Mouse (Mus musculus) kidney, postnatal 0 days (tissue): ENCODE measurements around the gene Cinp. TPM values are rescaled to one million over a fixed set of nuclear protein-coding genes. Genes with fewer than 3 reads are reported as not detected.

Experiments
- ATAC-seq: fragments of 200-750 bp; cut with Nextera tagmentation; replicated peaks from 2 replicates; pipeline ENCODE4 v1.8.0; 2017; ENCODE audit warnings: low read depth, moderate number of reproducible peaks, moderate TSS enrichment, moderate library complexity; ENCODE audit not compliant: low FRiP score
- DNase-seq: peaks from one replicate; pipeline ENCODE4 v3.0.0-alpha.2; 2016; ENCODE audit warnings: low spot score
- H3K27ac ChIP-seq: fragments of 300-500 bp; sonication (generic); 2 replicates; pipeline ENCODE4 v1.5.1; 2014; ENCODE audit warnings: mild to moderate bottlenecking
- H3K27me3 ChIP-seq: fragments of 300-500 bp; sonication (generic); 2 replicates; pipeline ENCODE4 v1.6.1; 2014; ENCODE audit warnings: low read length, mixed read lengths; ENCODE audit not compliant: insufficient read depth
- H3K36me3 ChIP-seq: fragments of 300-500 bp; sonication (generic); 2 replicates; pipeline ENCODE4 v1.6.1; 2014; ENCODE audit warnings: low read length, mixed read lengths; ENCODE audit not compliant: insufficient read depth
- H3K4me1 ChIP-seq: fragments of 300-500 bp; sonication (generic); replicated peaks from 2 replicates; pipeline ENCODE4 v1.6.1; 2014; ENCODE audit warnings: antibody characterized with exemption, low read length, mixed read lengths; ENCODE audit not compliant: insufficient read depth
- H3K4me2 ChIP-seq: fragments of 300-500 bp; sonication (generic); 2 replicates; pipeline ENCODE4 v1.6.1; 2014; ENCODE audit warnings: mild to moderate bottlenecking, low read length, moderate library complexity, mixed read lengths
- H3K4me3 ChIP-seq: fragments of 300-500 bp; sonication (generic); replicated peaks from 2 replicates; pipeline ENCODE4 v1.5.1; 2014; ENCODE audit warnings: low read depth, low read length
- H3K9ac ChIP-seq: fragments of 300-500 bp; sonication (generic); 2 replicates; pipeline ENCODE4 v1.6.1; 2014; ENCODE audit warnings: low read depth, low read length
- H3K9me3 ChIP-seq: fragments of 300-500 bp; sonication (generic); replicated peaks from 2 replicates; pipeline ENCODE4 v1.6.1; 2016; ENCODE audit warnings: low read length, inconsistent platforms, mixed read lengths
- CTCF ChIP-seq: IDR thresholded peaks from 2 replicates; pipeline ENCODE4 v1.5.1; 2016; ENCODE audit warnings: antibody characterized with exemption, low read depth, mild to moderate bottlenecking, moderate library complexity
- WGBS: fragments of 180-500 bp; shearing (Covaris S2); extraction: QIAGEN DNeasy Blood & Tissue Kit; methylation state at CpG from one replicate; pipeline ENCODE4 v1.1.7; 2014; 5-methylcytosine and 5-hydroxymethylcytosine counted together
- polyA plus RNA-seq: library from polyadenylated mRNA; unstranded; fragments of >200 nt; fragmentation: Nextera tagmentation; extraction: Ambion mirVana; gene quantifications from 2 replicates; pipeline ENCODE4 v1.2.1, GENCODE M21; 2015

Gene Cinp
- polyA plus RNA-seq, 1 experiment from 2014 or later, result 59.2 TPM

GRCm38 (mm10) chr12:110854786-110855737 lies 33.9 kb downstream of the Cinp start:
- no peak for TF ChIP-seq CTCF
- Histone ChIP-seq H3K27me3 (no peaks in the 10 kb centered on the region), H3K36me3 (peaks cover 14% of the 10 kb centered on the region), H3K9me3 (no peaks in the 10 kb centered on the region), H3K4me3 (no peak overlapping the region), H3K9ac (no peak overlapping the region), H3K27ac (no peak overlapping the region), H3K4me2 (no peak overlapping the region), H3K4me1 (peaks cover 8% of the 10 kb centered on the region; the same call in 1 of the 2 replicates)
- WGBS, result 84% methylated on average over 32 of the region's 32 CpGs
- DNase-seq (no peak), ATAC-seq (no peak)

GRCm38 (mm10) chr12:110851923-110852322 lies 37.0 kb downstream of the Cinp start:
- Histone ChIP-seq H3K9ac (no peak overlapping the region), H3K9me3 (no peaks in the 10 kb centered on the region), H3K27ac (no peak overlapping the region), H3K4me3 (no peak overlapping the region), H3K4me1 (peaks cover 8% of the 10 kb centered on the region; the same call in 1 of the 2 replicates), H3K4me2 (no peak overlapping the region), H3K36me3 (peaks cover 13% of the 10 kb centered on the region), H3K27me3 (no peaks in the 10 kb centered on the region)
- 89% methylated on average over 1 of the region's 1 CpGs for WGBS
- no peak for DNase-seq
- TF ChIP-seq CTCF, result no peak
- ATAC-seq, result no peak

GRCm38 (mm10) chr12:110851414-110851813 lies 37.5 kb downstream of the Cinp start:
- H3K27ac ChIP-seq, result no peak overlapping the region
- DNase-seq, result no peak
- no peak for ATAC-seq
- TF ChIP-seq CTCF, result no peak
- H3K4me2 ChIP-seq, result peak overlapping the region; percentile 76
- WGBS, result 79% methylated on average over 12 of the region's 12 CpGs
- no peak overlapping the region; the same call in 1 of the 2 replicates for H3K9ac ChIP-seq
- peaks cover 8% of the 10 kb centered on the region; the same call in 1 of the 2 replicates for H3K4me1 ChIP-seq
- no peaks in the 10 kb centered on the region for H3K27me3 ChIP-seq
- peak overlapping the region; percentile 89; the same call in 1 of the 2 replicates for H3K4me3 ChIP-seq
- peaks cover 10% of the 10 kb centered on the region for H3K36me3 ChIP-seq
- H3K9me3 ChIP-seq, result no peaks in the 10 kb centered on the region

- peak overlapping the region; percentile 93 for H3K9ac ChIP-seq
- peak overlapping the region; percentile 76 for H3K4me2 ChIP-seq
- no peak for ATAC-seq
- H3K4me3 ChIP-seq, result peak overlapping the region; percentile 89
- peaks cover 12% of the 10 kb centered on the region; the same call in 1 of the 2 replicates for H3K4me1 ChIP-seq
- no peaks in the 10 kb centered on the region for H3K27me3 ChIP-seq
- H3K36me3 ChIP-seq, result peaks cover 7% of the 10 kb centered on the region
- TF ChIP-seq CTCF, result no peak
- no peaks in the 10 kb centered on the region for H3K9me3 ChIP-seq
- H3K27ac ChIP-seq, result peak overlapping the region; percentile 89
- 11% methylated on average over 9 of the region's 9 CpGs for WGBS
- DNase-seq, result no peak
These were observed 38.1 kb downstream of the Cinp start for GRCm38 (mm10) chr12:110850929-110851256.

DNA sequence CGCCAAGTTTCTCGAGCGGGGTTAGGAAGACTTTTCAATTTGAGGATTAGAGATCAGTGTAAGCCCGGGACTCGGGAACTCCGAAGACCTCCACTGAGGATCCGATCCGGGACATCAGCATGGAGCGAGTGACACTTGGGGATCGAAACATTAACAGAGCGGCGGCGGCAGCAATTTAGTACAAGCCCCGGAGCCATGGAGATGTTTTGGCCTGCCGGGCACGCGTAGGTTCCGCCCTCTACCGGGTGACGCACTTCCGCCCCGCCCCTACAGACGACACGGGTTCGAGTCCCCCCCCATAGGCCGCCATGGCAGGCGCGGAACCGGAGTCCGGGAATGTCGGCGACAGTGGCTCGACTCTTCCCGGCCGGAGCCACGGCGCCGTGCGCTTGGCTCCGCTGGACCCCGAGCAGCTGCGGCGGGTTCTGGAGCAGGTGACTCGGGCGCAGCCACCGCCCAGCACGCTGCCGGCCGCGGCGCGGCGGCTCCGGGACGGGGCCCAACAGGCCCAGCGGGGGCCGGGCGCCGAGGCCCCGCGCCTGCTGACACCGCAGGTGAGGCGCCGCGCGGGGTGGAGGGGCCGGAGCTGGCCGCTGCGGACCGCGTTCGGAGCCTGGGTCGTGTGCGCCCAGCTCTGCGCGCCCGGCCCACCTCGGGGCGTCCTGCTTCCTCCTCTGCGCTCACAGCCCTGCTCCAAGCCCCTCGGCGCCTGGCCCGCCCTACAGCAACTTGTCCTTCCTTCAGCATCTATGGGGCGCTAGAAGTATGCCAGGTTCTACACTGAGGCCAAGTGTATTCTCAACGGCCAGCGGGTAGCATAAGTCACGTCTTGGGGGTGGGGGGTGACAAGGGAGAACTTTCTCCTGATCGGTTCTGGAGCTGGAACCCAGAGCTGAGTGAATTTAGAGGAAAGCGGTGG lies 38.7 kb downstream of the Cinp start, which contains the start of gene Zfp839:
Gene Zfp839 (plus strand): TSS at position 244 of the 919 bp plus-strand sequence.
- peaks cover 2% of the 10 kb centered on the region; the same call in 1 of the 2 replicates for H3K36me3 ChIP-seq
- no peaks in the 10 kb centered on the region for H3K27me3 ChIP-seq
- peaks cover 13% of the 10 kb centered on the region; the same call in 1 of the 2 replicates for H3K4me1 ChIP-seq
- no peak; the same call in 1 of the 2 replicates for TF ChIP-seq CTCF
- under 1% methylated on average over 78 of the region's 89 CpGs for WGBS
- peak within 1 kb of the TSS; percentile 89 for H3K4me3 ChIP-seq
- peak within 1 kb of the TSS; percentile 89 for H3K27ac ChIP-seq
- peak; percentile 86 for DNase-seq
- peak within 1 kb of the TSS; percentile 76 for H3K4me2 ChIP-seq
- peak within 1 kb of the TSS; percentile 93 for H3K9ac ChIP-seq
- no peaks in the 10 kb centered on the region for H3K9me3 ChIP-seq
- ATAC-seq, result peak; percentile 76
